Mouse (Mus musculus) thymus, adult 2 months (tissue): ENCODE data around the gene Sptssa. TPM values are rescaled to one million over a fixed set of nuclear protein-coding genes. Genes with fewer than 3 reads are reported as not detected.

Experiments
- DNase-seq: peaks from one replicate; pipeline ENCODE4 v3.0.0; 2021
- H3K27ac ChIP-seq: fragments of 200-500 bp; 2 replicates; pipeline ENCODE4 v1.5.1; 2012; ENCODE audit warnings: low read length, control low read depth; ENCODE audit not compliant: control insufficient read depth, insufficient read depth
- H3K27me3 ChIP-seq: fragments of 200-500 bp; 2 replicates; pipeline ENCODE4 v1.6.1; 2012; ENCODE audit warnings: mild to moderate bottlenecking, low read length, moderate library complexity, mixed read lengths; ENCODE audit not compliant: control insufficient read depth, insufficient read depth
- H3K36me3 ChIP-seq: fragments of 200-500 bp; 2 replicates; pipeline ENCODE4 v1.6.1; 2012; ENCODE audit warnings: mild to moderate bottlenecking, low read length, moderate library complexity; ENCODE audit not compliant: control insufficient read depth, insufficient read depth
- H3K4me1 ChIP-seq: fragments of 200-500 bp; replicated peaks from 2 replicates; pipeline ENCODE4 v1.6.1; 2012; ENCODE audit warnings: low read length; ENCODE audit not compliant: control insufficient read depth, insufficient read depth
- H3K4me3 ChIP-seq: fragments of 200-500 bp; 2 replicates; pipeline ENCODE4 v1.5.1; 2012; ENCODE audit warnings: mild to moderate bottlenecking, low read length, control low read depth, moderate library complexity; ENCODE audit not compliant: control insufficient read depth, insufficient read depth
- CTCF ChIP-seq: fragments of 200-500 bp; IDR thresholded peaks from 2 replicates; pipeline ENCODE4 v1.5.1; 2012; ENCODE audit warnings: mild to moderate bottlenecking, control low read depth, low read length, moderate library complexity, borderline replicate concordance; ENCODE audit not compliant: control insufficient read depth, poor library complexity, insufficient read depth; ENCODE audit errors: extremely low read depth
- POLR2A ChIP-seq: fragments of 200-500 bp; IDR thresholded peaks from 2 replicates; pipeline ENCODE4 v1.6.1; 2012; ENCODE audit warnings: mild to moderate bottlenecking, low read length, control low read depth, moderate library complexity; ENCODE audit not compliant: control insufficient read depth, poor library complexity, insufficient read depth; ENCODE audit errors: extremely low read depth
- WGBS: fragments of 180-500 bp; shearing (Covaris S2); methylation state at CpG from one replicate; pipeline ENCODE4 v1.1.7; 2018; 5-methylcytosine and 5-hydroxymethylcytosine counted together
- polyA plus RNA-seq: library from polyadenylated mRNA; depleted of rRNA; stranded (reverse); fragments of >200 nt; gene quantifications from 2 replicates; pipeline ENCODE4 v1.2.3, GENCODE M21; 2012; rRNA removed

Gene Sptssa
- polyA plus RNA-seq, 1 experiment = 92.1 TPM

GRCm38 (mm10) chr12:54608988-54609387, 47.4 kb downstream of the Sptssa start:
- Histone ChIP-seq H3K27ac (no peak overlapping the region), H3K4me3 (no peak overlapping the region), H3K27me3 (no peaks in the 10 kb centered on the region), H3K36me3 (no peaks in the 10 kb centered on the region), H3K4me1 (no peaks in the 10 kb centered on the region)
- WGBS = 87% methylated on average over 6 of the region's 6 CpGs
- TF ChIP-seq POLR2A = no peak
- no peak for TF ChIP-seq CTCF
- no peak for DNase-seq

- WGBS = 63% methylated on average over 3 of the region's 3 CpGs
These were observed 51.2 kb downstream of the Sptssa start for GRCm38 (mm10) chr12:54605203-54605602.

GRCm38 (mm10) chr12:54603542-54604167, 52.7 kb downstream of the Sptssa start:
- Histone ChIP-seq H3K4me3 (no peak overlapping the region), H3K4me1 (no peaks in the 10 kb centered on the region), H3K36me3 (no peaks in the 10 kb centered on the region), H3K27ac (no peak overlapping the region), H3K27me3 (no peaks in the 10 kb centered on the region)
- WGBS = 85% methylated on average over 9 of the region's 9 CpGs
- no peak for TF ChIP-seq POLR2A
- TF ChIP-seq CTCF = no peak
- no peak for DNase-seq

More at GRCm38 (mm10) chr12:54605203-54605602, 51.2 kb downstream of the Sptssa start:
- H3K36me3 ChIP-seq = no peaks in the 10 kb centered on the region
- H3K4me1 ChIP-seq = no peaks in the 10 kb centered on the region
- no peak overlapping the region for H3K4me3 ChIP-seq
- no peak for DNase-seq
- no peak overlapping the region for H3K27ac ChIP-seq
- no peaks in the 10 kb centered on the region for H3K27me3 ChIP-seq
- TF ChIP-seq POLR2A = no peak
- TF ChIP-seq CTCF = no peak

GRCm38 (mm10) chr12:54600482-54600881, 55.9 kb downstream of the Sptssa start:
- Histone ChIP-seq H3K27ac (no peak overlapping the region), H3K4me1 (no peaks in the 10 kb centered on the region)
- 97% methylated on average over 4 of the region's 4 CpGs for WGBS

GRCm38 (mm10) chr12:54598358-54598757, 58.0 kb downstream of the Sptssa start:
- no peaks in the 10 kb centered on the region for H3K27me3 ChIP-seq
- 95% methylated on average over 3 of the region's 3 CpGs for WGBS
- no peak for DNase-seq
- no peaks in the 10 kb centered on the region for H3K4me1 ChIP-seq
- H3K4me3 ChIP-seq = no peak overlapping the region
- no peak overlapping the region for H3K27ac ChIP-seq
- TF ChIP-seq CTCF = no peak
- no peak for TF ChIP-seq POLR2A
- no peaks in the 10 kb centered on the region for H3K36me3 ChIP-seq

More at GRCm38 (mm10) chr12:54600482-54600881, 55.9 kb downstream of the Sptssa start:
- Histone ChIP-seq H3K27me3 (no peaks in the 10 kb centered on the region), H3K36me3 (no peaks in the 10 kb centered on the region), H3K4me3 (no peak overlapping the region)
- DNase-seq = no peak
- no peak for TF ChIP-seq POLR2A
- no peak for TF ChIP-seq CTCF

- H3K4me1 ChIP-seq = no peaks in the 10 kb centered on the region
- H3K36me3 ChIP-seq = no peaks in the 10 kb centered on the region
- no peak overlapping the region for H3K4me3 ChIP-seq
- DNase-seq = no peak
- TF ChIP-seq CTCF (no peak), POLR2A (no peak)
- H3K27me3 ChIP-seq = no peaks in the 10 kb centered on the region
- H3K27ac ChIP-seq = no peak overlapping the region
- 89% methylated on average over 4 of the region's 4 CpGs for WGBS
These were observed 59.7 kb downstream of the Sptssa start for GRCm38 (mm10) chr12:54596715-54597114.

Other genes starting within 250 kb of the Sptssa start
- gene Eapp, start 39.3 kb upstream of the Sptssa start, polyA plus RNA-seq = 8.8 and 12.5 TPM in 2 replicates
- 25.2 and 27.3 TPM in 2 replicates for gene Snx6, start 139.1 kb upstream of the Sptssa start, polyA plus RNA-seq
- gene Cfl2, start 206.3 kb upstream of the Sptssa start, polyA plus RNA-seq = 9.4 and 11.5 TPM in 2 replicates